Comparison of ENCODE assay signal across 9 mouse cellular contexts in genomic region chr11:8983237-8983861, GRCm38 (mm10). TPM values are rescaled to one million over a fixed set of nuclear protein-coding genes. Genes with fewer than 3 reads are reported as not detected.
A peak's percentile ranks its signal among the peaks of the same experiment; 100 is the strongest.
DNase-seq lines count a peak whose midpoint lies in the region; ATAC-seq and TF ChIP-seq lines count a peak whose summit lies in the region.
"Had no signal": no experiment of that assay in that cellular context is flagged by ENCODE, and none has a peak within 500 bp of the region (broad histone marks: within the 10 kb centered on the region; RNA-seq: fewer than 3 reads in every experiment).

No protein-coding gene starts in this region.

- H3K4me1 ChIP-seq in bone marrow macrophage, adult 2 months (ENCODE audit: control insufficient read depth, insufficient read depth, low read length): no peaks in the 10 kb centered on the region
- no peaks in the 10 kb centered on the region for H3K4me1 ChIP-seq in embryonic fibroblast, embryonic 13.5 days (ENCODE audit: control insufficient read depth, insufficient read depth, low read length)
- H3K4me1 ChIP-seq in hindbrain, embryonic 13.5 days (replicated peaks): 0 out of 2 replicates have a peak, but pooled peaks cover 3% of the 10 kb centered on the region
- H3K4me1 ChIP-seq in midbrain, embryonic 11.5 days (ENCODE audit: control insufficient read depth, insufficient read depth, low read length): 0 out of 2 replicates have a peak, but pooled peaks cover 3% of the 10 kb centered on the region
- no peaks in the 10 kb centered on the region for H3K4me1 ChIP-seq in small intestine, adult 2 months (ENCODE audit: control insufficient read depth, insufficient read depth, insufficient read length, low read length)

- intact Hi-C loops in left cerebral cortex, adult 2 months (cut with DNase I): loop anchor here (1.0 kb wide), 1 partner anchor 153 kb away; no protein-coding TSS in a partner anchor

- H3K36me3 ChIP-seq in hindbrain, embryonic 13.5 days: no peaks in the 10 kb centered on the region
- no peaks in the 10 kb centered on the region for H3K36me3 ChIP-seq in midbrain, embryonic 11.5 days (ENCODE audit: control insufficient read depth, insufficient read depth, low read length)
- H3K36me3 ChIP-seq in small intestine, adult 2 months (ENCODE audit: control insufficient read depth, insufficient read depth, low read length): no peaks in the 10 kb centered on the region

- peaks cover 6% of the 10 kb centered on the region; the same call in 1 of the 2 replicates for H3K27me3 ChIP-seq in hindbrain, embryonic 13.5 days
- H3K27me3 ChIP-seq in midbrain, embryonic 11.5 days (ENCODE audit: control insufficient read depth, insufficient read depth, low read length): no peaks in the 10 kb centered on the region
- H3K27me3 ChIP-seq in small intestine, adult 2 months (ENCODE audit: control insufficient read depth, insufficient read depth, low read length): no peaks in the 10 kb centered on the region

- no peaks in the 10 kb centered on the region for H3K9me3 ChIP-seq in hindbrain, embryonic 13.5 days
- no peaks in the 10 kb centered on the region for H3K9me3 ChIP-seq in midbrain, embryonic 11.5 days (ENCODE audit: control insufficient read depth, low read length)
- H3K9me3 ChIP-seq: megakaryocyte, embryonic 14.5 days had no signal

- peak; percentile 56; the same call in 1 of the 2 replicates for ATAC-seq in hindbrain, embryonic 13.5 days (ENCODE audit: low FRiP score)
- peak; percentile 58; the same call in 1 of the 2 replicates for ATAC-seq in midbrain, embryonic 11.5 days (ENCODE audit: low FRiP score)

- WGBS in hindbrain, embryonic 13.5 days: 45% methylated on average over 6 of the region's 6 CpGs
- WGBS in midbrain, embryonic 11.5 days: 45% methylated on average over 6 of the region's 6 CpGs
- 24% methylated on average over 6 of the region's 6 CpGs for WGBS in small intestine, adult 2 months

- TF ChIP-seq POLR2A in bone marrow macrophage, adult 2 months (IDR thresholded peaks at IDR 0.05; ENCODE audit: borderline replicate concordance, low read depth, low read length): no peak
- TF ChIP-seq POLR2A in embryonic fibroblast, embryonic 13.5 days (IDR thresholded peaks at IDR 0.05; ENCODE audit: low read depth, low read length): no peak
- no peak for TF ChIP-seq POLR2A in small intestine, adult 2 months (IDR thresholded peaks at IDR 0.05; ENCODE audit: low read depth, low read length)

- no peak overlapping the region for H3K4me3 ChIP-seq in bone marrow macrophage, adult 2 months (ENCODE audit: insufficient read depth, low read length)
- H3K4me3 ChIP-seq in embryonic fibroblast, embryonic 13.5 days (ENCODE audit: insufficient read depth, low read length): no peak overlapping the region
- no peak overlapping the region for H3K4me3 ChIP-seq in hindbrain, embryonic 13.5 days
- H3K4me3 ChIP-seq in left cerebral cortex, adult 2 months: no peak overlapping the region
- H3K4me3 ChIP-seq in midbrain, embryonic 11.5 days (ENCODE audit: low read depth, low read length): no peak overlapping the region
- H3K4me3 ChIP-seq in small intestine, adult 2 months (ENCODE audit: low read depth, low read length): no peak overlapping the region
- H3K4me3 ChIP-seq: megakaryocyte, embryonic 14.5 days had no signal

- peak; percentile 72 for TF ChIP-seq CTCF in bone marrow macrophage, adult 2 months (IDR thresholded peaks at IDR 0.05; ENCODE audit: low read depth, low read length)
- TF ChIP-seq CTCF in embryonic fibroblast, embryonic 13.5 days (IDR thresholded peaks at IDR 0.05; ENCODE audit: borderline replicate concordance, insufficient read depth, low read length): peak; percentile 35; the same call in 1 of the 2 replicates
- TF ChIP-seq CTCF in left cerebral cortex, adult 2 months (IDR thresholded peaks at IDR 0.05): peak; percentile 88
- TF ChIP-seq CTCF in small intestine, adult 2 months (IDR thresholded peaks at IDR 0.05; ENCODE audit: extremely low read depth, insufficient read length, insufficient replicate concordance, low read depth, low read length): peak; percentile 81; the same call in 1 of the 2 replicates

- H3K27ac ChIP-seq in bone marrow macrophage, adult 2 months (ENCODE audit: insufficient read depth, low read depth, low read length): no peak overlapping the region
- H3K27ac ChIP-seq in embryonic fibroblast, embryonic 13.5 days (ENCODE audit: insufficient read depth, low read length): no peak overlapping the region
- no peak overlapping the region for H3K27ac ChIP-seq in hindbrain, embryonic 13.5 days
- no peak overlapping the region for H3K27ac ChIP-seq in left cerebral cortex, adult 2 months
- no peak overlapping the region for H3K27ac ChIP-seq in midbrain, embryonic 11.5 days (ENCODE audit: low read depth, low read length)
- H3K27ac ChIP-seq in small intestine, adult 2 months (ENCODE audit: insufficient read depth, low read depth, low read length): no peak overlapping the region

- DNase-seq in Muller cell, postnatal 12 days (ENCODE audit: inconsistent ontology term): peak; percentile 51
- peak; percentile 56 to 66 for DNase-seq in left cerebral cortex, adult 2 months (ENCODE audit: extremely low spot score in 1 of 2, low spot score in 2 of 2)
- peak; percentile 92 for DNase-seq in midbrain, embryonic 11.5 days (ENCODE audit: low spot score, missing footprints)
- DNase-seq in yolk sac, embryonic 10.5 days (ENCODE audit: low spot score): peak; percentile 55

- no peak overlapping the region for H3K4me2 ChIP-seq in hindbrain, embryonic 13.5 days
- no peak overlapping the region for H3K4me2 ChIP-seq in midbrain, embryonic 11.5 days

- H3K9ac ChIP-seq in hindbrain, embryonic 13.5 days: no peak overlapping the region
- H3K9ac ChIP-seq in midbrain, embryonic 11.5 days (ENCODE audit: low read length): no peak overlapping the region

RNA-seq across cellular contexts. Expression of gene Pkd1l1, which starts 10.3 kb away (rescaled TPM):
- polyA plus RNA-seq in bone marrow macrophage, adult 2 months (2012; ENCODE audit: insufficient read depth, insufficient read length, missing spikeins): not detected in 2 replicates
- not detected in 2 replicates for polyA plus RNA-seq in embryonic fibroblast, embryonic 13.5 days (2011; ENCODE audit: insufficient read length, low read depth, missing spikeins)
- polyA plus RNA-seq in hindbrain, embryonic 13.5 days (2015; fragmentation: Nextera tagmentation; extraction: Ambion mirVana): 0.08 and 0.10 TPM in 2 replicates
- under 1 TPM in 1 of 2 experiments, not detected in 1; 0.07 TPM for total RNA-seq in left cerebral cortex, adult 2 months (2021)
- not detected in 2 replicates for polyA plus RNA-seq in midbrain, embryonic 11.5 days (2014; fragmentation: Nextera tagmentation; extraction: Ambion mirVana)
- 0.01 TPM in 1 of 2 replicates, not detected in the other for polyA plus RNA-seq in small intestine, adult 2 months (2012; rRNA removed)

RNA-seq across cellular contexts. Expression of gene Hus1, which starts 27.6 kb away (rescaled TPM):
- 5.8 and 7.2 TPM in 2 replicates for polyA plus RNA-seq in bone marrow macrophage, adult 2 months (2012; ENCODE audit: insufficient read depth, insufficient read length, missing spikeins)
- 8.8 and 15.4 TPM in 2 replicates for polyA plus RNA-seq in embryonic fibroblast, embryonic 13.5 days (2011; ENCODE audit: insufficient read length, low read depth, missing spikeins)
- 9.7 and 9.9 TPM in 2 replicates for polyA plus RNA-seq in hindbrain, embryonic 13.5 days (2015; fragmentation: Nextera tagmentation; extraction: Ambion mirVana)
- 10 to 100 TPM; 11.5 to 13.0 TPM for total RNA-seq in left cerebral cortex, adult 2 months (2021)
- 22.0 and 22.6 TPM in 2 replicates for polyA plus RNA-seq in midbrain, embryonic 11.5 days (2014; fragmentation: Nextera tagmentation; extraction: Ambion mirVana)
- polyA plus RNA-seq in small intestine, adult 2 months (2012; rRNA removed): 1.7 and 1.9 TPM in 2 replicates

Comparison
In these comparisons a context has a peak if more than half of its experiments do, and no peak if none do; other contexts are left out.
1. CTCF ChIP-seq: peak in every context shown above with its lines; median percentile 88 in left cerebral cortex, adult 2 months; 81 in small intestine, adult 2 months; 72 in bone marrow macrophage, adult 2 months; 35 in embryonic fibroblast, embryonic 13.5 days.